Mouse (Mus musculus): ENCODE data around the gene Fyn. TPM values are rescaled to one million over a fixed set of nuclear protein-coding genes. Genes with fewer than 3 reads are reported as not detected.

The Fyn gene
- total RNA-seq (2023; ENCODE audit: inconsistent age) = 55.7 to 63.7 TPM (median 57.2 TPM) in 4 replicates

DNA sequence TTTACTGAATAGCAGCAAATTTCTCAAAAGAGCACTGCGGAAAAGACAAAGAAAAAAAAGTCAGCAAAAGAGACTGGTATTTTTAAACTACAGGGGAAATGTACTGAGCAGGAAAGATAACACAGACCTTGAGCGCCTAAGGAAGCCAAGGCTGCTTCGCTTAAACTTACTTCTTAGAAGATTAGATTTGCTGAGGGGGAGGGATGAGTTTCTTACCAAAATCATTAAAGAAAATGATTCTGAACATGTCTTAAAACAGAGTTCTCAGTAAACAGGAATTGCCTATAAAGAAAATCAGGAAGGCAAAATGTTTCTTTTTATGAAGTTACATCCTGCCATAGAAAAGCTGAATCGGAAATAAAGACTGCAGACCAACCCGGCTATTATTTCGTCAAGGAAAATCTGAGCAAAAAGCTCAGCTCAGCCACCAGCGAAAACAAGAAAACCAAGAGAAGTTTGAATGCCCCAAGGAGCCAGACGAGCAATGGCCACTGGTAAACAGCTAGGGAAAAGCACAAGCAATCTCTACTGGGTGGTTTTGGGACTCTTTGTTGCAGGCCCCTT, at the start of gene Fyn:
TSS of gene Fyn (plus strand) at position 284 of the 564 bp plus-strand sequence.

DNA sequence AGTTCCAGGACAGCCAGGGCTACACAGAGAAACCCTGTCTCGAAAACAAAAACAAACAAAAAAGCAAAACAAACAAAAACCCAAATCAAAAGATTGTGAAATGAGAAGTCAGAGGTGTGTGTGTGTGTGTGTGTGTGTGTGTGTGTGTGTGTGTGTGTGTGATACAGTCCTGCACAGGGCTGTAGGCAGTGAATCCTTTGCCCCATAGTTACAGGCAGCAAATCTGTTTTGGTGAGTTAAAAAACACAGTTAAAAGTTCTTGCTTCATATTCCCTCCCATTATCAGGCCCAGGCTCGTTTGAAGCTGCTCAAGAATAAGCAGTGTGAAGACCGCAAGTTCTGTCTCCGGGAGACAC, 244.0 kb downstream of the Fyn start, which contains the start of gene Traf3ip2:
TSS of gene Traf3ip2 (plus strand) at position 302 of the 356 bp plus-strand sequence.

Other genes starting within 250 kb of the Fyn start
- 0.75 to 1.5 TPM in 2 of 4 replicates, not detected in the others for gene Fam229b, start 234.9 kb upstream of the Fyn start, total RNA-seq (2023; ENCODE audit: inconsistent age)
- 5.3 to 10.1 TPM (median 6.9 TPM) in 4 replicates for gene Tube1, start 234.9 kb upstream of the Fyn start, total RNA-seq (2023; ENCODE audit: inconsistent age)
- 0.90 to 1.2 TPM (median 1.1 TPM) in 3 of 4 replicates, not detected in the other for gene Ccn6, start 205.1 kb upstream of the Fyn start, total RNA-seq (2023; ENCODE audit: inconsistent age)
- gene Traf3ip2, start 244.1 kb downstream of the Fyn start, total RNA-seq (2023; ENCODE audit: inconsistent age) = 87.1 to 113 TPM (median 108 TPM) in 4 replicates

Measured in B cell, adult (primary cell).